Mouse (Mus musculus): ENCODE measurements around the gene Cnbd2. TPM values are rescaled to one million over a fixed set of nuclear protein-coding genes. Genes with fewer than 3 reads are reported as not detected.

Cnbd2 gene
- polyA plus RNA-seq, 1 experiment from 2014 or later: 5.9 TPM

DNA sequence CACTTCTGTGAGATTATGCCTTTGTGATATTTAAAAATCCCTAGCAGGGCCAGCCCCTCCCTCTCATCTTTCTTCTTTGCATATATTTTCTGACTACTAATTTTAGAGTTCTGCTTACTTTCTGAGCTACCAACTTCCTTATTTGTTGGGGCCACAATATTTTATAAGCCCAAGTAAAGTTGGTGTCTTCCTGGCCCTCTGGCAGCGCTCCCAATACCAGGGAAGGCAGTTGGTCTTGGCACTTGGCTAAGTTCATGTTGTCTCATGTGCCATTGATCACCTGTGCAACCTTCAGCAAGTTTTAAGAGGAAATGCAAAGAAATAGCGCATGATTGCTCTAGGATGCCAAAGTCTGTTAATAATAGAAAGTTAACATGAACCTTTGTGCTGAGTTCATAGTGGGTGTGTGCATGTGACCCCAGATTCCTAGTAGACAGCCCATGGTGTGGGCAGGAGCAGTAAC, 16.5 kb upstream of the Cnbd2 start:
- H3K4me3 ChIP-seq: no peak overlapping the region
- no peak for ATAC-seq (ENCODE audit: low FRiP score, low read depth)
- no peaks in the 10 kb centered on the region for H3K4me1 ChIP-seq
- peaks cover 80% of the 10 kb centered on the region for H3K36me3 ChIP-seq
- H3K9ac ChIP-seq (replicated peaks): no peak overlapping the region
- H3K4me2 ChIP-seq (replicated peaks): no peak overlapping the region
- H3K27me3 ChIP-seq: no peaks in the 10 kb centered on the region
- no peak overlapping the region for H3K27ac ChIP-seq (replicated peaks)
- WGBS: 94% methylated on average over 2 of the region's 2 CpGs
- H3K9me3 ChIP-seq: no peaks in the 10 kb centered on the region

DNA sequence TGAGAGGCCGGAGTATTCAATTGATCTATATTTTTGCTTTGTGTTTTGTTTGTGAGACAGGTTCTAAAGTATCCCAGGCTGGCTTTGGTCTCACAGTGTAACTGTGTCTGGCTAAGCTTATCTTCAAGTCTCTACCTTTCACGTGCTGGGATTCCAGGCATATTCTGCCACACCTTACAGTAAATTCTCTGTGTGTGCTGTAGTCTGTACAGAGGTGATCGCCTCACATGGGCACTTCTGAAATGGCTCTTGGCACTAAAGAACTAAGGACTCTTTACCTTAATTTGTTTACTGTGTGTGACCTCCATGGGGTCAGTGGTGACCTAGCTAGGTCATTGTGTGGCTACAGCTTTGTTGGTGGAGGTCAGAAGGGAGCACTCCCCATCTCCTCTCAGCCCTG, 15.9 kb upstream of the Cnbd2 start:
- H3K9me3 ChIP-seq: no peaks in the 10 kb centered on the region
- H3K4me2 ChIP-seq (replicated peaks): no peak overlapping the region
- no peak overlapping the region for H3K4me3 ChIP-seq
- no peaks in the 10 kb centered on the region for H3K4me1 ChIP-seq
- no peak overlapping the region for H3K9ac ChIP-seq (replicated peaks)
- H3K27me3 ChIP-seq: no peaks in the 10 kb centered on the region
- peaks cover 80% of the 10 kb centered on the region for H3K36me3 ChIP-seq
- 98% methylated on average over 3 of the region's 3 CpGs for WGBS
- ATAC-seq (ENCODE audit: low FRiP score, low read depth): no peak
- H3K27ac ChIP-seq (replicated peaks): no peak overlapping the region

DNA sequence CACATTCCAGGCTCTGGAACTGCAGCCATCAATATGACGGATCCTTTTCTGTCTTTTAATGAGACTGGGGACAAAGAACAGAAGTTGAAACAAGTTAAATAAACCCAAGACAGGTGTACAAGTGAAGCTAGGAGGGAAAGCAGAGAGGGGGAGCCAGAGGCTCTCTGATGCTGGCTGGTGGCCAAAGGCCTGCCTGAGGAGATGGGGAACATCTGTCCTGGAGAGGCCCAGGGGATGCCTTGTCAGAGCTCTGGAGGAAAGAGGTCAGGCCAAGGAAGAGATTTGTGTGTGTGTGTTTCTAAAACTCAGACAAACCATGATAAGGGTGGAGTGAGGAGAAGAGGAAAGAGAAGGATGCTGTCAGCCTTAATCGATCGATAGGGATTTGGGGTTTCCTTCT, 14.4 kb upstream of the Cnbd2 start:
- Histone ChIP-seq H3K9me3 (no peaks in the 10 kb centered on the region), H3K4me2 (replicated peaks) (no peak overlapping the region), H3K27ac (replicated peaks) (no peak overlapping the region), H3K27me3 (no peaks in the 10 kb centered on the region), H3K9ac (replicated peaks) (no peak overlapping the region), H3K4me1 (no peaks in the 10 kb centered on the region), H3K4me3 (no peak overlapping the region), H3K36me3 (peaks cover 88% of the 10 kb centered on the region)
- 96% methylated on average over 3 of the region's 3 CpGs for WGBS
- no peak for ATAC-seq (ENCODE audit: low FRiP score, low read depth)

DNA sequence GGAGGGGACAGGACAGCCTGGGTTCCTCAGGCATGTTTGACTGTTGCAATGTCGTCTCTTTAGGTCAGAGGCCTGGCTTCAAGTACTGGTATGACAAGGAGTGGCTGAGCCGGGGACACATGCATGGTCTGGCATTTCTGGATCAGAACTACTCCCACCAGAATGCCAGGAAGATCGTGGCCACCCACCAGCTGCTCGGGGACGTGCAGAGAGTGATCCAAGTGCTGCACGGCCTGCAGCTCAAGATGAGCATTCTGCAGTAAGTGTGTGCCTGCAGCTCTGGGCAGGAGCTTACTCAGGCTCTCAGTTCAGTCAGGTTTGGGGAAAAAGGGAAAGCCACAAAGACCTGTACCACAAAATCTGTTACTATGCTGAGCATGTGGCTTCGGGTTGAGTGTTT, 13.6 kb upstream of the Cnbd2 start:
- no peak for ATAC-seq (ENCODE audit: low FRiP score, low read depth)
- 89% methylated on average over 7 of the region's 7 CpGs for WGBS
- H3K27me3 ChIP-seq: no peaks in the 10 kb centered on the region
- no peak overlapping the region for H3K9ac ChIP-seq (replicated peaks)
- H3K27ac ChIP-seq (replicated peaks): no peak overlapping the region
- H3K36me3 ChIP-seq: peaks cover 86% of the 10 kb centered on the region
- no peaks in the 10 kb centered on the region for H3K9me3 ChIP-seq
- H3K4me2 ChIP-seq (replicated peaks): no peak overlapping the region
- no peaks in the 10 kb centered on the region for H3K4me1 ChIP-seq
- no peak overlapping the region for H3K4me3 ChIP-seq

DNA sequence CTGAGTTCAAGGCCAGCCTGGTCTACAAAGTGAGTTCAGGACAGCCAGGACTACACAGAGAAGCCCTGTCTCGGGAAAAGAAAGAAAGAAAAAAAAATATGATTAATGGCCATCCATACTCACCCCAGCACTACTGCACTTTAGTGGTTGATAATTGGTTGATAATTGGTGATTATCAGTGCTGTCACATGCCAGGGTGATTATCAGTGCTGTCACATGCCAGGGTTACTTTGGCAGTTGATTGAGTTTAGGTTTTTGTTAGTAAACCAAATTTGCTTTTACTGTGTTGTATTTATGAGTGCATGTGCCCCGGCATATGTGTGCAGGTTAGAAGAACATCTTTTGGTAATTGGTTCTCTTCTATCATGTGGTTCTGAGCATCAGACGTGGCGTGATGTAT, 10.0 kb upstream of the Cnbd2 start:
- WGBS: 95% methylated on average over 4 of the region's 4 CpGs
- Histone ChIP-seq H3K27ac (replicated peaks) (no peak overlapping the region), H3K4me1 (no peaks in the 10 kb centered on the region), H3K27me3 (no peaks in the 10 kb centered on the region), H3K9me3 (no peaks in the 10 kb centered on the region), H3K36me3 (peaks cover 69% of the 10 kb centered on the region), H3K4me3 (no peak overlapping the region), H3K4me2 (replicated peaks) (no peak overlapping the region), H3K9ac (replicated peaks) (no peak overlapping the region)
- no peak for ATAC-seq (ENCODE audit: low FRiP score, low read depth)

- Histone ChIP-seq H3K4me2 (replicated peaks) (no peak overlapping the region), H3K27me3 (no peaks in the 10 kb centered on the region), H3K36me3 (peaks cover 55% of the 10 kb centered on the region), H3K9me3 (no peaks in the 10 kb centered on the region), H3K4me3 (no peak overlapping the region), H3K4me1 (no peaks in the 10 kb centered on the region), H3K9ac (replicated peaks) (no peak overlapping the region), H3K27ac (replicated peaks) (no peak overlapping the region)
- WGBS: 98% methylated on average over 4 of the region's 4 CpGs
- no peak for ATAC-seq (ENCODE audit: low FRiP score, low read depth)
Measured at GRCm38 (mm10) chr2:156304351-156304750, 7.7 kb upstream of the Cnbd2 start.

- Histone ChIP-seq H3K4me3 (no peak overlapping the region), H3K4me2 (replicated peaks) (no peak overlapping the region), H3K27ac (replicated peaks) (no peak overlapping the region), H3K36me3 (peaks cover 49% of the 10 kb centered on the region), H3K9ac (replicated peaks) (no peak overlapping the region), H3K27me3 (no peaks in the 10 kb centered on the region), H3K4me1 (no peaks in the 10 kb centered on the region), H3K9me3 (no peaks in the 10 kb centered on the region)
- ATAC-seq (ENCODE audit: low FRiP score, low read depth): no peak
- 88% methylated on average over 2 of the region's 2 CpGs for WGBS
Measured at GRCm38 (mm10) chr2:156305818-156306217, 6.3 kb upstream of the Cnbd2 start.

DNA sequence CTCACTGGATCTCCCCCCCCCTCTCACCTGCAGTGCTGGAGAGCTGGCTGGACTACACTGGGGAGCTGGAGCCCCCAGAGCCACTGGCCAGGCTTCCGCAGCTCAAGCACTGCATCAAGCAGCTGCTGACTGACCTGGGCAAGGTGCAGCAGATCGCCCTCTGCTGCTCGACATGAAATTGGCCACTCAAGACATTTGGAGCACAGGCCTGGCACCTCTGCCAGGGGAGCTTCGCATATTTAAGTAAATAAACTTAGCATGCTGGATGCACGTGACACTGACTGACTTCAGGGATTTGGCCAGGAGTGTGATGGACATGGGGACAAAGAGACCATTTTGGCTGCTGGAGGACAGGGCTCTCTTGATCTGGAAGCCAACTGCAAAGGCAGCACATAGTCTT, 4.8 kb upstream of the Cnbd2 start:
- no peak for ATAC-seq (ENCODE audit: low FRiP score, low read depth)
- WGBS: 65% methylated on average over 5 of the region's 5 CpGs
- Histone ChIP-seq H3K4me3 (no peak overlapping the region), H3K36me3 (peaks cover 35% of the 10 kb centered on the region), H3K27ac (replicated peaks) (no peak overlapping the region), H3K9ac (replicated peaks) (no peak overlapping the region), H3K27me3 (no peaks in the 10 kb centered on the region), H3K9me3 (no peaks in the 10 kb centered on the region), H3K4me1 (peaks cover 5% of the 10 kb centered on the region; the same call in 1 of the 2 replicates), H3K4me2 (replicated peaks) (no peak overlapping the region)

GRCm38 (mm10) chr2:156309948-156310347, 2.2 kb upstream of the Cnbd2 start:
- H3K9ac ChIP-seq (replicated peaks): no peak overlapping the region
- H3K27ac ChIP-seq (replicated peaks): no peak overlapping the region
- no peak for ATAC-seq (ENCODE audit: low FRiP score, low read depth)
- H3K4me3 ChIP-seq: no peak overlapping the region
- H3K4me2 ChIP-seq (replicated peaks): no peak overlapping the region
- H3K36me3 ChIP-seq: peaks cover 17% of the 10 kb centered on the region
- 95% methylated on average over 5 of the region's 5 CpGs for WGBS
- H3K27me3 ChIP-seq: no peaks in the 10 kb centered on the region
- H3K9me3 ChIP-seq: no peaks in the 10 kb centered on the region
- H3K4me1 ChIP-seq: peaks cover 10% of the 10 kb centered on the region; the same call in 1 of the 2 replicates

DNA sequence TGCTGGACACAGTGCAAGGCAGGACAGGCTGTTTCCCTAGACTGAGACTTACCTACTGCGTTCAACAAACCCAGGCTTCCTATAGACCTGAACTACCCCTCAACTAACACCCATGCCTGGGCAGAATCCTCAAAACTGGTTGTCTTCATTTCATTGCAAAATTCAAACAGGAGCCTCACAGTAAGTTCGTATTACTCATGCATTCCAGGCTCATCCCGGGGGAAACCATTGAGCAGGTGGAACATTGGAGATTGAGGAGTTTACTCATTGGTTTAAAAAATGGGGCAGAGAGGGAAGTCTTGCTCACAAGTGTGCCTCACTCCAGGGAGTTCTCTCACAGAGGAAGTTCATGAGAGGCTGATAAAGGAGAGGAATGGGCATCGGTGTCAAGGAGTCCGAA, 1.6 kb upstream of the Cnbd2 start:
- peaks cover 19% of the 10 kb centered on the region; the same call in 1 of the 2 replicates for H3K36me3 ChIP-seq
- H3K4me1 ChIP-seq: peaks cover 10% of the 10 kb centered on the region; the same call in 1 of the 2 replicates
- no peaks in the 10 kb centered on the region for H3K27me3 ChIP-seq
- H3K4me3 ChIP-seq: no peak overlapping the region
- no peaks in the 10 kb centered on the region for H3K9me3 ChIP-seq
- no peak overlapping the region for H3K4me2 ChIP-seq (replicated peaks)
- H3K9ac ChIP-seq (replicated peaks): no peak overlapping the region
- no peak overlapping the region for H3K27ac ChIP-seq (replicated peaks)
- ATAC-seq (ENCODE audit: low FRiP score, low read depth): no peak
- 96% methylated on average over 5 of the region's 5 CpGs for WGBS

DNA sequence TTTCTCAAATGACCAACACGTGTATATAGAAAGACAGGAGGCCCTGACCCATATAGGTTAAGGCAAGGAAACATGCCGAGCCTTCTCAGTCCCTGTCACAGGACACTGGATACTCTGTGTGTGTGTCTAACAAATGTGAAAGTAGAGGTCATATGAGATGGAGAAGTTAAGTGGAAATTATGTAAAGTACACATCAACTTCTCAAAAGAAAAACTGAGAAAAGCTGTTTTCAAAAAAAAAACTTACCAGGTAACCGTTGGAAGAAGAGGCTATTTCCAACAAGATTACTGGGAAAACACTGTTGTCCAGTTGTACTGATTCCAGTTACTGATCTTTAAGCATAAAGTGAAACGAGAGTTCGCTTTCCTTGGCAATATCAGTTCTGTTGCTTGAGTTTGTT, 1.2 kb upstream of the Cnbd2 start:
- no peak for ATAC-seq (ENCODE audit: low FRiP score, low read depth)
- H3K36me3 ChIP-seq: peaks cover 19% of the 10 kb centered on the region; the same call in 1 of the 2 replicates

GRCm38 (mm10) chr2:156311441-156311840, 658 bp upstream of the Cnbd2 start:
- H3K4me1 ChIP-seq: peaks cover 10% of the 10 kb centered on the region; the same call in 1 of the 2 replicates
- peak overlapping the region; percentile 94 for H3K9ac ChIP-seq (replicated peaks)
- H3K27me3 ChIP-seq: no peaks in the 10 kb centered on the region
- peak overlapping the region; percentile 92 for H3K4me3 ChIP-seq
- no peaks in the 10 kb centered on the region for H3K9me3 ChIP-seq
- ATAC-seq (ENCODE audit: low FRiP score, low read depth): no peak
- peaks cover 19% of the 10 kb centered on the region; the same call in 1 of the 2 replicates for H3K36me3 ChIP-seq
- WGBS: 21% methylated on average over 8 of the region's 8 CpGs
- H3K4me2 ChIP-seq (replicated peaks): peak overlapping the region; percentile 83
- peak overlapping the region; percentile 98 for H3K27ac ChIP-seq (replicated peaks)

More for the DNA sequence above, 1.2 kb upstream of the Cnbd2 start:
- H3K9ac ChIP-seq (replicated peaks): no peak overlapping the region
- H3K4me1 ChIP-seq: peaks cover 10% of the 10 kb centered on the region; the same call in 1 of the 2 replicates
- H3K27me3 ChIP-seq: no peaks in the 10 kb centered on the region
- peak overlapping the region; percentile 83 for H3K4me2 ChIP-seq (replicated peaks)
- H3K9me3 ChIP-seq: no peaks in the 10 kb centered on the region
- WGBS: 91% methylated on average over 5 of the region's 5 CpGs
- H3K27ac ChIP-seq (replicated peaks): peak overlapping the region; percentile 98
- H3K4me3 ChIP-seq: peak overlapping the region; percentile 92

- peak overlapping the region; percentile 94 for H3K9ac ChIP-seq (replicated peaks)
- no peaks in the 10 kb centered on the region for H3K27me3 ChIP-seq
- H3K4me3 ChIP-seq: peak overlapping the region; percentile 92
- H3K36me3 ChIP-seq: peaks cover 19% of the 10 kb centered on the region; the same call in 1 of the 2 replicates
- under 1% methylated on average over 50 of the region's 53 CpGs for WGBS
- no peaks in the 10 kb centered on the region for H3K9me3 ChIP-seq
- peak overlapping the region; percentile 98 for H3K27ac ChIP-seq (replicated peaks)
- H3K4me2 ChIP-seq (replicated peaks): peak overlapping the region; percentile 83
- H3K4me1 ChIP-seq: peaks cover 10% of the 10 kb centered on the region; the same call in 1 of the 2 replicates
- peak; percentile 30 for ATAC-seq (ENCODE audit: low FRiP score, low read depth)
Measured at GRCm38 (mm10) chr2:156311841-156312291, 233 bp upstream of the Cnbd2 start.
